Mouse (Mus musculus) stomach, postnatal 0 days (tissue): ENCODE measurements around the gene Fkbp8. TPM values are rescaled to one million over a fixed set of nuclear protein-coding genes. Genes with fewer than 3 reads are reported as not detected.

Source experiments
- ATAC-seq: fragments of 200-750 bp; cut with Nextera tagmentation; 2 replicates; pipeline ENCODE4 v1.8.0; 2017; ENCODE audit not compliant: low FRiP score, low TSS enrichment
- DNase-seq: peaks from one replicate; pipeline ENCODE4 v3.0.0-alpha.2; 2016; ENCODE audit warnings: low spot score
- H3K27ac ChIP-seq: fragments of 300-500 bp; sonication (generic); replicated peaks from 2 replicates; pipeline ENCODE4 v1.5.1; 2014; ENCODE audit warnings: mild to moderate bottlenecking, control low read depth
- H3K27me3 ChIP-seq: fragments of 300-500 bp; sonication (generic); 2 replicates; pipeline ENCODE4 v1.6.1; 2014; ENCODE audit warnings: low read length; ENCODE audit not compliant: control insufficient read depth, insufficient read depth
- H3K36me3 ChIP-seq: fragments of 300-500 bp; sonication (generic); 2 replicates; pipeline ENCODE4 v1.6.1; 2014; ENCODE audit warnings: low read length, mixed read lengths; ENCODE audit not compliant: control insufficient read depth, insufficient read depth
- H3K4me1 ChIP-seq: fragments of 300-500 bp; sonication (generic); replicated peaks from 2 replicates; pipeline ENCODE4 v1.6.1; 2014; ENCODE audit warnings: antibody characterized with exemption; ENCODE audit not compliant: control insufficient read depth, insufficient read depth
- H3K4me2 ChIP-seq: fragments of 300-500 bp; sonication (generic); replicated peaks from 2 replicates; pipeline ENCODE4 v1.6.1; 2014; ENCODE audit warnings: low read depth, mild to moderate bottlenecking, control low read depth, moderate library complexity
- H3K4me3 ChIP-seq: fragments of 300-500 bp; sonication (generic); 2 replicates; pipeline ENCODE4 v1.5.1; 2014; ENCODE audit warnings: low read depth, low read length, control low read depth
- H3K9ac ChIP-seq: fragments of 300-500 bp; sonication (generic); 2 replicates; pipeline ENCODE4 v1.6.1; 2014; ENCODE audit warnings: mild to moderate bottlenecking, low read length, control low read depth, mixed read lengths
- H3K9me3 ChIP-seq: fragments of 300-500 bp; sonication (generic); 2 replicates; pipeline ENCODE4 v1.6.1; 2016; ENCODE audit warnings: low read length; ENCODE audit not compliant: control insufficient read depth
- CTCF ChIP-seq: IDR thresholded peaks from 2 replicates; pipeline ENCODE4 v1.5.1; 2016; ENCODE audit warnings: antibody characterized with exemption, low read depth, mild to moderate bottlenecking, moderate library complexity
- EP300 ChIP-seq: optimal IDR thresholded peaks from 2 replicates; pipeline ENCODE3; 2016; ENCODE audit warnings: antibody characterized with exemption
- WGBS: fragments of 180-500 bp; shearing (Covaris S2); extraction: QIAGEN DNeasy Blood & Tissue Kit; methylation state at CpG from one replicate; pipeline ENCODE4 v1.1.7; 2014; 5-methylcytosine and 5-hydroxymethylcytosine counted together
- polyA plus RNA-seq: library from polyadenylated mRNA; unstranded; fragments of >200 nt; fragmentation: Nextera tagmentation; extraction: Ambion mirVana; gene quantifications from 2 replicates; pipeline ENCODE4 v1.2.1, GENCODE M21; 2015

Gene Fkbp8
- polyA plus RNA-seq, 1 experiment from 2014 or later: 179 TPM

GRCm38 (mm10) chr8:70492664-70493640 lies 34.6 kb upstream of the Fkbp8 start, which contains the start of gene Crlf1:
Crlf1 (plus strand) TSS chr8:70493158.
- ATAC-seq: no peak; the same call in 1 of the 2 replicates
- WGBS: under 1% methylated on average over 49 of the region's 93 CpGs

GRCm38 (mm10) chr8:70493692-70494415 lies 33.7 kb upstream of the Fkbp8 start:
- TF ChIP-seq EP300 (no peak), CTCF (no peak)
- WGBS: under 1% methylated on average over 46 of the region's 47 CpGs
- Histone ChIP-seq H3K4me2 (peak overlapping the region; percentile 75), H3K27ac (no peak overlapping the region), H3K4me3 (peak overlapping the region; percentile 43), H3K27me3 (peaks cover 46% of the 10 kb centered on the region), H3K9me3 (no peaks in the 10 kb centered on the region), H3K4me1 (0 out of 2 replicates have a peak, but pooled peaks cover 2% of the 10 kb centered on the region), H3K36me3 (no peaks in the 10 kb centered on the region), H3K9ac (peak overlapping the region; percentile 45; the same call in 1 of the 2 replicates)
- ATAC-seq (no peak), DNase-seq (no peak)

More at GRCm38 (mm10) chr8:70492664-70493640, 34.6 kb upstream of the Fkbp8 start, which contains the start of gene Crlf1:
- TF ChIP-seq EP300 (no peak), CTCF (no peak)
- Histone ChIP-seq H3K4me2 (peak within 1 kb of the TSS; percentile 75), H3K36me3 (no peaks in the 10 kb centered on the region), H3K27ac (no peak within 1 kb of the TSS), H3K9ac (peak within 1 kb of the TSS; percentile 45), H3K4me3 (peak within 1 kb of the TSS; percentile 43), H3K4me1 (0 out of 2 replicates have a peak, but pooled peaks cover 4% of the 10 kb centered on the region), H3K9me3 (no peaks in the 10 kb centered on the region), H3K27me3 (peaks cover 52% of the 10 kb centered on the region)
- DNase-seq: no peak

GRCm38 (mm10) chr8:70494416-70494945 lies 33.0 kb upstream of the Fkbp8 start:
- no peak overlapping the region for H3K4me3 ChIP-seq
- no peak overlapping the region for H3K9ac ChIP-seq
- H3K27me3 ChIP-seq: peaks cover 43% of the 10 kb centered on the region
- no peaks in the 10 kb centered on the region for H3K36me3 ChIP-seq
- no peak overlapping the region for H3K27ac ChIP-seq
- 6% methylated on average over 27 of the region's 28 CpGs for WGBS
- TF ChIP-seq CTCF (no peak), EP300 (no peak)
- ATAC-seq (no peak), DNase-seq (no peak)
- H3K4me2 ChIP-seq: no peak overlapping the region
- no peaks in the 10 kb centered on the region for H3K9me3 ChIP-seq
- no peaks in the 10 kb centered on the region for H3K4me1 ChIP-seq

GRCm38 (mm10) chr8:70495001-70495770 lies 32.3 kb upstream of the Fkbp8 start:
- H3K4me3 ChIP-seq: no peak overlapping the region
- H3K27me3 ChIP-seq: peaks cover 40% of the 10 kb centered on the region
- TF ChIP-seq CTCF: no peak
- TF ChIP-seq EP300: no peak
- 18% methylated on average over 21 of the region's 21 CpGs for WGBS
- ATAC-seq: no peak
- no peaks in the 10 kb centered on the region for H3K9me3 ChIP-seq
- no peak overlapping the region for H3K27ac ChIP-seq
- H3K4me1 ChIP-seq: no peaks in the 10 kb centered on the region
- H3K9ac ChIP-seq: no peak overlapping the region
- DNase-seq: no peak
- no peak overlapping the region for H3K4me2 ChIP-seq
- H3K36me3 ChIP-seq: no peaks in the 10 kb centered on the region

GRCm38 (mm10) chr8:70495771-70496062 lies 31.8 kb upstream of the Fkbp8 start:
- H3K27ac ChIP-seq: no peak overlapping the region
- no peak overlapping the region for H3K4me2 ChIP-seq
- ATAC-seq (no peak), DNase-seq (no peak)
- H3K36me3 ChIP-seq: no peaks in the 10 kb centered on the region
- H3K27me3 ChIP-seq: peaks cover 40% of the 10 kb centered on the region
- TF ChIP-seq EP300: no peak
- no peak for TF ChIP-seq CTCF
- 33% methylated on average over 12 of the region's 12 CpGs for WGBS
- no peaks in the 10 kb centered on the region for H3K4me1 ChIP-seq
- no peak overlapping the region for H3K9ac ChIP-seq
- H3K4me3 ChIP-seq: no peak overlapping the region
- H3K9me3 ChIP-seq: no peaks in the 10 kb centered on the region
